Mouse (Mus musculus) common myeloid progenitor, adult 5-6 weeks (primary cell): ENCODE results near the gene Zscan4f. TPM values are rescaled to one million over a fixed set of nuclear protein-coding genes. Genes with fewer than 3 reads are reported as not detected.
"Not testable (repeated sequence)": the region's sequence is repeated elsewhere in the genome, so short reads cannot be mapped to it uniquely, and the experiment has no call there.

Experiments used
- ATAC-seq: replicated peaks from 2 replicates; pipeline ENCODE4 v1.8.0; 2016; ENCODE audit warnings: low read depth, mild to moderate bottlenecking, moderate TSS enrichment, inconsistent platforms; ENCODE audit not compliant: poor library complexity, severe bottlenecking
- total RNA-seq: library from RNA; stranded (forward); fragments of 200-1000, 187-1606 nt; gene quantifications from 2 replicates; pipeline ENCODE4 v1.2.3, GENCODE M21; 2017

Gene Zscan4f
- not detected in 2 replicates for total RNA-seq

GRCm38 (mm10) chr7:11397615-11398014 lies at the start of gene Zscan4f:
Zscan4f (plus strand) TSS chr7:11397915.
- not testable (repeated sequence) for ATAC-seq

- not testable (repeated sequence) for ATAC-seq
These were observed 13.1 kb upstream of the Zscan4f start for GRCm38 (mm10) chr7:11384641-11385040.

Other genes with a start within 250 kb of the Zscan4f start
- not detected in 2 replicates for gene Zscan4d, start 231.8 kb upstream of the Zscan4f start, total RNA-seq
- gene Zscan4e, start 87.2 kb upstream of the Zscan4f start, total RNA-seq = not detected in 2 replicates
- gene Zscan4-ps2, start 116.4 kb downstream of the Zscan4f start, total RNA-seq = not detected in 2 replicates
- gene Zscan4-ps3, start 211.4 kb downstream of the Zscan4f start, total RNA-seq = not detected in 2 replicates